Mouse (Mus musculus): ENCODE data around the gene Slc35f6. TPM values are rescaled to one million over a fixed set of nuclear protein-coding genes. Genes with fewer than 3 reads are reported as not detected.

Slc35f6 gene
- total RNA-seq, 1 experiment = 40.0 TPM

DNA sequence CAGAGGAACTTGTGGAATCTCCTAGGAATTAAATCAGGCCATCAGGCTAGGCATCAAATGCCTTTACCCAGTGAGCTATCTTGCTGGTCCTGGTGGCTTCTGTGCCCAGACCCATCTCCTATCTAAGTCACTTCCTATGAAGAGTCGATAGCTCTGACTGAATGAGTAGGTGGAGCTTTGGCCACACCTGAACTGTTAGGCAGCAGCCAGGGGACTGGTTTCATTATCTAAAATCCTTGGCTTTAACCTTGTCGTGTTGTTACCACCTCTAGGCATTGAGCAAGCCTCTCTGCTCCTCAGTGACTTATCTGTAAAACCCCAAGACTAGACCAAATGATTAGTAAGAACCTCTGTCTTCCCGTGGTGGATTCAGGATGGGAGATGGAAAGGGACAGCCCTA lies 30.4 kb upstream of the Slc35f6 start:
- Histone ChIP-seq H3K9ac (ENCODE audit: insufficient read depth, low read depth, low read length, poor library complexity, severe bottlenecking) (no peak overlapping the region), H3K36me3 (ENCODE audit: control insufficient read depth, insufficient read depth, low read length, poor library complexity, severe bottlenecking) (no peaks in the 10 kb centered on the region), H3K27ac (ENCODE audit: insufficient read depth, low read depth, low read length, poor library complexity, severe bottlenecking) (no peak overlapping the region), H3K9me3 (ENCODE audit: control insufficient read depth, insufficient read depth, low read depth, low read length) (no peaks in the 10 kb centered on the region), H3K4me3 (ENCODE audit: insufficient read depth in 1 of 2, low read depth in 1 of 2, low read length in 2 of 2, poor library complexity in 1 of 2, severe bottlenecking in 1 of 2) (no peak overlapping the region), H3K4me1 (ENCODE audit: control insufficient read depth in 2 of 2, insufficient read depth in 2 of 2, low read length in 2 of 2, poor library complexity in 1 of 2) (peaks cover 11 to 34% of the 10 kb centered on the region in 2 experiments)
- DNase-seq (ENCODE audit: low read depth, low spot score) = no peak
- in situ Hi-C loops (cut with MboI; ENCODE audit: low sequenced_read_pairs in 2 of 2, unreplicated experiment in 2 of 2) = no loop called here
- TF ChIP-seq ZNF384 (IDR thresholded peaks at IDR 0.05; ENCODE audit: low read depth, low read length) (no peak), MAFK (IDR thresholded peaks at IDR 0.05; ENCODE audit: insufficient read depth, low read depth, low read length) (no peak), HCFC1 (IDR thresholded peaks at IDR 0.05; ENCODE audit: borderline replicate concordance, insufficient read depth, low read length) (no peak), ZC3H11A (IDR thresholded peaks at IDR 0.05; ENCODE audit: borderline replicate concordance, low read depth, low read length) (no peak), CHD2 (IDR thresholded peaks at IDR 0.05; ENCODE audit: low read depth, low read length) (no peak)

DNA sequence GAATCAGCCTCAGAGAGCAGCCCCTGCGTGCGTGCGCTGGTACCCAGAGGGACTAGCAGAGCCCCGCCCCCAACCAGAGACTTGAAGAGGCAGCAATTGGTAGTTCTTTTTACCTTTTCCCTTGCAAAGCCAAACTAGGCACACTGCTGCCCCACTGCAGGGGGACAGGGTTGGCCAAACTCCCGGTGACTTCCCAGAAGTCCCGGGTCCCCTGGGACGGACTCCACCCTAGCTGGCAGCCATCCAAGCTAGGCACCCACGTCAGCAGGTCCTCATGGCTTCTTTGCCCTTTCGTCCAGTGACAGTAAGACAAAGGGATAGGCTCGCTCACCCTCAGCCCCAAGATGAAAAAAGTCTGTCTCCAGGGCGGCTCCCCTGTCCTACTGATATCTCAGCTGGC lies 29.9 kb upstream of the Slc35f6 start:
- no peaks in the 10 kb centered on the region for H3K36me3 ChIP-seq (ENCODE audit: control insufficient read depth, insufficient read depth, low read length, poor library complexity, severe bottlenecking)
- in situ Hi-C loops (cut with MboI; ENCODE audit: low sequenced_read_pairs in 2 of 2, unreplicated experiment in 2 of 2) = no loop called here
- H3K9me3 ChIP-seq (ENCODE audit: control insufficient read depth, insufficient read depth, low read depth, low read length) = no peaks in the 10 kb centered on the region
- TF ChIP-seq MAFK (IDR thresholded peaks at IDR 0.05; ENCODE audit: insufficient read depth, low read depth, low read length) (no peak), CHD2 (IDR thresholded peaks at IDR 0.05; ENCODE audit: low read depth, low read length) (no peak), ZNF384 (IDR thresholded peaks at IDR 0.05; ENCODE audit: low read depth, low read length) (no peak), HCFC1 (IDR thresholded peaks at IDR 0.05; ENCODE audit: borderline replicate concordance, insufficient read depth, low read length) (no peak), ZC3H11A (IDR thresholded peaks at IDR 0.05; ENCODE audit: borderline replicate concordance, low read depth, low read length) (no peak)
- H3K4me1 ChIP-seq (ENCODE audit: control insufficient read depth in 2 of 2, insufficient read depth in 2 of 2, low read length in 2 of 2, poor library complexity in 1 of 2) = peaks cover 8 to 37% of the 10 kb centered on the region in 2 experiments; a peak in 3 of 4 replicates
- H3K27ac ChIP-seq (ENCODE audit: insufficient read depth, low read depth, low read length, poor library complexity, severe bottlenecking) = no peak overlapping the region
- no peak for DNase-seq (ENCODE audit: low read depth, low spot score)
- H3K9ac ChIP-seq (ENCODE audit: insufficient read depth, low read depth, low read length, poor library complexity, severe bottlenecking) = no peak overlapping the region
- no peak overlapping the region for H3K4me3 ChIP-seq (ENCODE audit: insufficient read depth in 1 of 2, low read depth in 1 of 2, low read length in 2 of 2, poor library complexity in 1 of 2, severe bottlenecking in 1 of 2)

DNA sequence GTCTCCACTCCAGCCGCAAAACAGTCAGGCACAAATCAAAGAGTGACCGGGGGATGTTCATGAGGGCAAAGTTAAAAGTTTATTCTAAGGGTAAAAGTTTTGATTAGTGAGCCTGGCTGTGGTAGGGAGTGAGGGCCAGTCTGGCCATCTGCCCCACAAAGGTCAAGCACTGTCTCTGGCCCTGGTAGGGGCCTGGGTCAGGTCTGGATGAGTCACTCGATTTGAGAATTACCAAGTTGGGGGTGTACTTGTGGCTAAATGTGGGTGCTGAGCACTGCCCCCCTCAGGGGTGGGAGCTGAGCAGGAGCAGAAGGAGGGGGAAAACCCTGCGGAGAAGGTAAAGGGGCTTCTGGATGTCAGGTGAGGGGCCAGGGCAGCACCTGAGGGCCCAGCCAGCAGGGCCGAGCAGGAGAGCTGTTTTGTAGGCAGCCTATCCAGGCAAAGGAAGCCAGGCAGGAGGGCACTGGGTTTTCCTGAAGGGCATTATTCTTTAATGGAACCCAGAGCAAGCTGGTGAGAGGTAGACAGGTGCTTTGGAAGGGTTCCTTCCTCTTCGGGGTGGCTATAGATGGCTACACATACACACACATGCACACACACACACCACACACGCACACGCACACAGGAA lies 29.2 kb upstream of the Slc35f6 start:
- DNase-seq (ENCODE audit: low read depth, low spot score) = no peak
- no peaks in the 10 kb centered on the region for H3K9me3 ChIP-seq (ENCODE audit: control insufficient read depth, insufficient read depth, low read depth, low read length)
- peaks cover 8 to 37% of the 10 kb centered on the region in 2 experiments; a peak in 3 of 4 replicates for H3K4me1 ChIP-seq (ENCODE audit: control insufficient read depth in 2 of 2, insufficient read depth in 2 of 2, low read length in 2 of 2, poor library complexity in 1 of 2)
- no peak overlapping the region for H3K4me3 ChIP-seq (ENCODE audit: insufficient read depth in 1 of 2, low read depth in 1 of 2, low read length in 2 of 2, poor library complexity in 1 of 2, severe bottlenecking in 1 of 2)
- no peak overlapping the region for H3K9ac ChIP-seq (ENCODE audit: insufficient read depth, low read depth, low read length, poor library complexity, severe bottlenecking)
- TF ChIP-seq MAFK (IDR thresholded peaks at IDR 0.05; ENCODE audit: insufficient read depth, low read depth, low read length) = no peak
- TF ChIP-seq CHD2 (IDR thresholded peaks at IDR 0.05; ENCODE audit: low read depth, low read length) = no peak
- TF ChIP-seq HCFC1 (IDR thresholded peaks at IDR 0.05; ENCODE audit: borderline replicate concordance, insufficient read depth, low read length) = no peak
- no peak for TF ChIP-seq ZC3H11A (IDR thresholded peaks at IDR 0.05; ENCODE audit: borderline replicate concordance, low read depth, low read length)
- no peak for TF ChIP-seq ZNF384 (IDR thresholded peaks at IDR 0.05; ENCODE audit: low read depth, low read length)
- no peak overlapping the region for H3K27ac ChIP-seq (ENCODE audit: insufficient read depth, low read depth, low read length, poor library complexity, severe bottlenecking)
- in situ Hi-C loops (cut with MboI; ENCODE audit: low sequenced_read_pairs in 2 of 2, unreplicated experiment in 2 of 2) = no loop called here
- no peaks in the 10 kb centered on the region for H3K36me3 ChIP-seq (ENCODE audit: control insufficient read depth, insufficient read depth, low read length, poor library complexity, severe bottlenecking)

DNA sequence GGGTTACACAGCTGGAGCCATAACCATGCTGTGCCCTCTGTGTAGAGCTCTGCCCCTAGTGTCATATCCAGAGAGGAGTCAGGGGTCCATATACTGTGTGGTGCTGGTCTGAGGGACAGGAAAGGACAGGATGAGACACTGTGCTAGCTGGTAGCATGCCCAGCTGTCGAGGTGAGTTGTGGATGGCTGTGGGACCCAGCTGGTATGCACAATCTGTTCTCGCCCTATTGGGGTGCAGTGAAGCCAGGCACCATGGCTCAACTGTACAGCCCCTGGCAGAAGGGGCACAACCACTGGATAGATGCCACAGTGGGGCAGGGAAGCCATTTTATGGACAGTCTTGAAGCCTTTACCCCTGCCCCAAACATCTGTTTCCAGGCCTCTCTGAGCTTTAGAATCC lies 28.5 kb upstream of the Slc35f6 start:
- Histone ChIP-seq H3K27ac (ENCODE audit: insufficient read depth, low read depth, low read length, poor library complexity, severe bottlenecking) (no peak overlapping the region), H3K9me3 (ENCODE audit: control insufficient read depth, insufficient read depth, low read depth, low read length) (no peaks in the 10 kb centered on the region), H3K36me3 (ENCODE audit: control insufficient read depth, insufficient read depth, low read length, poor library complexity, severe bottlenecking) (no peaks in the 10 kb centered on the region), H3K9ac (ENCODE audit: insufficient read depth, low read depth, low read length, poor library complexity, severe bottlenecking) (no peak overlapping the region), H3K4me1 (ENCODE audit: control insufficient read depth in 2 of 2, insufficient read depth in 2 of 2, low read length in 2 of 2, poor library complexity in 1 of 2) (peaks cover 8 to 34% of the 10 kb centered on the region in 2 experiments; a peak in 3 of 4 replicates), H3K4me3 (ENCODE audit: insufficient read depth in 1 of 2, low read depth in 1 of 2, low read length in 2 of 2, poor library complexity in 1 of 2, severe bottlenecking in 1 of 2) (no peak overlapping the region)
- in situ Hi-C loops (cut with MboI; ENCODE audit: low sequenced_read_pairs in 2 of 2, unreplicated experiment in 2 of 2) = no loop called here
- TF ChIP-seq CHD2 (IDR thresholded peaks at IDR 0.05; ENCODE audit: low read depth, low read length) (no peak), ZNF384 (IDR thresholded peaks at IDR 0.05; ENCODE audit: low read depth, low read length) (no peak), HCFC1 (IDR thresholded peaks at IDR 0.05; ENCODE audit: borderline replicate concordance, insufficient read depth, low read length) (no peak), ZC3H11A (IDR thresholded peaks at IDR 0.05; ENCODE audit: borderline replicate concordance, low read depth, low read length) (no peak), MAFK (IDR thresholded peaks at IDR 0.05; ENCODE audit: insufficient read depth, low read depth, low read length) (no peak)
- no peak for DNase-seq (ENCODE audit: low read depth, low spot score)

Measured in ES-E14 (cell line).